Mouse (Mus musculus): ENCODE data around the gene Rasd1. TPM values are rescaled to one million over a fixed set of nuclear protein-coding genes. Genes with fewer than 3 reads are reported as not detected.
A peak's percentile ranks its signal among the peaks of the same experiment; 100 is the strongest.

Gene Rasd1
- polyA plus RNA-seq (2012; rRNA removed) (0.37 and 0.43 TPM in 2 replicates), polyA plus RNA-seq (2014; fragmentation: Nextera tagmentation; extraction: Ambion mirVana) (0.52 and 0.69 TPM in 2 replicates)

GRCm38 (mm10) chr11:59964818-59965217 lies at the start of gene Rasd1:
TSS of gene Rasd1 (minus strand) at chr11:59964944.
- H3K27ac ChIP-seq: no peak within 1 kb of the TSS
- H3K27me3 ChIP-seq (ENCODE audit: control insufficient read depth, insufficient read depth, low read length): peaks cover 19% of the 10 kb centered on the region
- H3K4me1 ChIP-seq (replicated peaks; ENCODE audit: control insufficient read depth in 2 of 2, insufficient read depth in 2 of 2, low read length in 1 of 2): peaks cover 0 to 6% of the 10 kb centered on the region in 2 experiments; a peak in 2 of 4 replicates
- ATAC-seq (ENCODE audit: insufficient read depth) (peak; percentile 85), DNase-seq (ENCODE audit: low read depth in 3 of 3, low spot score in 3 of 3) (peak; percentile 57 to 59 (median 58))
- peaks cover 7% of the 10 kb centered on the region for H3K36me3 ChIP-seq (replicated peaks; ENCODE audit: control insufficient read depth, insufficient read depth, low read depth)
- H3K9ac ChIP-seq (replicated peaks): no peak within 1 kb of the TSS
- TF ChIP-seq CTCF (IDR thresholded peaks at IDR 0.05; ENCODE audit: low read depth) (no peak), EP300 (IDR thresholded peaks at IDR 0.05; ENCODE audit: low read depth) (no peak)
- under 1% methylated on average over 28 of the region's 28 CpGs for WGBS (ENCODE audit: insufficient replicate concordance)
- no peaks in the 10 kb centered on the region for H3K9me3 ChIP-seq (ENCODE audit: control insufficient read depth, low read length)
- H3K4me2 ChIP-seq (ENCODE audit: low read depth): peak within 1 kb of the TSS; percentile 73
- H3K4me3 ChIP-seq (ENCODE audit: insufficient read depth in 1 of 2, low read depth in 2 of 2, low read length in 2 of 2): peak within 1 kb of the TSS; percentile 33 to 49

- WGBS (ENCODE audit: insufficient replicate concordance): 63% methylated on average over 3 of the region's 3 CpGs
- H3K27ac ChIP-seq: no peak overlapping the region
- no peaks in the 10 kb centered on the region for H3K27me3 ChIP-seq (ENCODE audit: control insufficient read depth, insufficient read depth, low read length)
- no peak overlapping the region for H3K4me3 ChIP-seq (ENCODE audit: insufficient read depth in 1 of 2, low read depth in 2 of 2, low read length in 2 of 2)
- ATAC-seq (ENCODE audit: insufficient read depth) (no peak), DNase-seq (ENCODE audit: low read depth in 3 of 3, low spot score in 3 of 3) (no peak)
- H3K36me3 ChIP-seq (replicated peaks; ENCODE audit: control insufficient read depth, insufficient read depth, low read depth): no peaks in the 10 kb centered on the region
- no peak overlapping the region for H3K4me2 ChIP-seq (ENCODE audit: low read depth)
- H3K9ac ChIP-seq (replicated peaks): no peak overlapping the region
- TF ChIP-seq CTCF (IDR thresholded peaks at IDR 0.05; ENCODE audit: low read depth) (no peak), EP300 (IDR thresholded peaks at IDR 0.05; ENCODE audit: low read depth) (no peak)
- H3K4me1 ChIP-seq (replicated peaks; ENCODE audit: control insufficient read depth in 2 of 2, insufficient read depth in 2 of 2, low read length in 1 of 2): peaks cover 0 to 2% of the 10 kb centered on the region in 2 experiments; a peak in 1 of 4 replicates
- no peaks in the 10 kb centered on the region for H3K9me3 ChIP-seq (ENCODE audit: control insufficient read depth, low read length)
Measured at GRCm38 (mm10) chr11:60011516-60011915, 46.8 kb upstream of the Rasd1 start.

- no peaks in the 10 kb centered on the region for H3K4me1 ChIP-seq (replicated peaks; ENCODE audit: control insufficient read depth in 2 of 2, insufficient read depth in 2 of 2, low read length in 1 of 2)
- ATAC-seq (ENCODE audit: insufficient read depth) (no peak), DNase-seq (ENCODE audit: low read depth in 3 of 3, low spot score in 3 of 3) (no peak)
- H3K9ac ChIP-seq (replicated peaks): no peak overlapping the region
- no peaks in the 10 kb centered on the region for H3K27me3 ChIP-seq (ENCODE audit: control insufficient read depth, insufficient read depth, low read length)
- 66% methylated on average over 3 of the region's 3 CpGs for WGBS (ENCODE audit: insufficient replicate concordance)
- no peaks in the 10 kb centered on the region for H3K36me3 ChIP-seq (replicated peaks; ENCODE audit: control insufficient read depth, insufficient read depth, low read depth)
- no peaks in the 10 kb centered on the region for H3K9me3 ChIP-seq (ENCODE audit: control insufficient read depth, low read length)
- no peak overlapping the region for H3K4me2 ChIP-seq (ENCODE audit: low read depth)
- no peak overlapping the region for H3K27ac ChIP-seq
- no peak overlapping the region for H3K4me3 ChIP-seq (ENCODE audit: insufficient read depth in 1 of 2, low read depth in 2 of 2, low read length in 2 of 2)
- no peak for TF ChIP-seq CTCF (IDR thresholded peaks at IDR 0.05; ENCODE audit: low read depth)
- no peak for TF ChIP-seq EP300 (IDR thresholded peaks at IDR 0.05; ENCODE audit: low read depth)
Measured at GRCm38 (mm10) chr11:60009451-60009850, 44.7 kb upstream of the Rasd1 start.

- Histone ChIP-seq H3K27ac (no peak overlapping the region), H3K4me2 (ENCODE audit: low read depth) (no peak overlapping the region), H3K4me3 (ENCODE audit: insufficient read depth in 1 of 2, low read depth in 2 of 2, low read length in 2 of 2) (no peak overlapping the region), H3K27me3 (ENCODE audit: control insufficient read depth, insufficient read depth, low read length) (no peaks in the 10 kb centered on the region), H3K36me3 (replicated peaks; ENCODE audit: control insufficient read depth, insufficient read depth, low read depth) (no peaks in the 10 kb centered on the region), H3K9me3 (ENCODE audit: control insufficient read depth, low read length) (no peaks in the 10 kb centered on the region), H3K4me1 (replicated peaks; ENCODE audit: control insufficient read depth in 2 of 2, insufficient read depth in 2 of 2, low read length in 1 of 2) (no peaks in the 10 kb centered on the region), H3K9ac (replicated peaks) (no peak overlapping the region)
- TF ChIP-seq EP300 (IDR thresholded peaks at IDR 0.05; ENCODE audit: low read depth) (no peak), CTCF (IDR thresholded peaks at IDR 0.05; ENCODE audit: low read depth) (no peak)
- 55% methylated on average over 3 of the region's 3 CpGs for WGBS (ENCODE audit: insufficient replicate concordance)
- no peak for ATAC-seq (ENCODE audit: insufficient read depth)
- DNase-seq (ENCODE audit: low read depth in 3 of 3, low spot score in 3 of 3): no peak
Measured at GRCm38 (mm10) chr11:60005866-60006265, 41.1 kb upstream of the Rasd1 start.

- Histone ChIP-seq H3K9ac (replicated peaks) (no peak overlapping the region), H3K4me2 (ENCODE audit: low read depth) (no peak overlapping the region), H3K4me3 (ENCODE audit: insufficient read depth in 1 of 2, low read depth in 2 of 2, low read length in 2 of 2) (no peak overlapping the region), H3K27ac (no peak overlapping the region), H3K4me1 (replicated peaks; ENCODE audit: control insufficient read depth in 2 of 2, insufficient read depth in 2 of 2, low read length in 1 of 2) (no peaks in the 10 kb centered on the region), H3K9me3 (ENCODE audit: control insufficient read depth, low read length) (no peaks in the 10 kb centered on the region), H3K36me3 (replicated peaks; ENCODE audit: control insufficient read depth, insufficient read depth, low read depth) (no peaks in the 10 kb centered on the region), H3K27me3 (ENCODE audit: control insufficient read depth, insufficient read depth, low read length) (no peaks in the 10 kb centered on the region)
- DNase-seq (ENCODE audit: low read depth in 3 of 3, low spot score in 3 of 3) (no peak), ATAC-seq (ENCODE audit: insufficient read depth) (no peak)
- TF ChIP-seq EP300 (IDR thresholded peaks at IDR 0.05; ENCODE audit: low read depth): no peak
- TF ChIP-seq CTCF (IDR thresholded peaks at IDR 0.05; ENCODE audit: low read depth): no peak
- WGBS (ENCODE audit: insufficient replicate concordance): 74% methylated on average over 6 of the region's 6 CpGs
Measured at GRCm38 (mm10) chr11:60004716-60005115, 40.0 kb upstream of the Rasd1 start.

Data from liver, embryonic 14.5 days (tissue).